Mouse (Mus musculus) adrenal gland, postnatal 10 days (tissue): ENCODE results near the gene Hpcal1. TPM values are rescaled to one million over a fixed set of nuclear protein-coding genes. Genes with fewer than 3 reads are reported as not detected.
"Not testable (repeated sequence)": the region's sequence is repeated elsewhere in the genome, so short reads cannot be mapped to it uniquely, and the experiment has no call there.

Experiments used
- DNase-seq: peaks from one replicate; pipeline ENCODE4 v3.0.0; 2021; ENCODE audit warnings: mixed read lengths
- total RNA-seq, 2 experiments: library from RNA; stranded (reverse); gene quantifications; 2 replicates each; pipeline ENCODE4 v1.2.3; 2021

Hpcal1 gene
- total RNA-seq, 2 experiments from 2014 or later, result 25.4 to 26.2 TPM

- DNase-seq, result no peak
Measured at GRCm38 (mm10) chr12:17789486-17789885, 98.8 kb downstream of the Hpcal1 start.

GRCm38 (mm10) chr12:17791111-17791510, 100.5 kb downstream of the Hpcal1 start:
- DNase-seq, result no peak

- no peak for DNase-seq
Measured at GRCm38 (mm10) chr12:17792756-17793155, 102.1 kb downstream of the Hpcal1 start.

- peak; percentile 77 for DNase-seq
Measured at GRCm38 (mm10) chr12:17795660-17796278, 105.1 kb downstream of the Hpcal1 start.

- not testable (repeated sequence) for DNase-seq
Measured at GRCm38 (mm10) chr12:17798261-17798660, 107.6 kb downstream of the Hpcal1 start.

GRCm38 (mm10) chr12:17808542-17808941, 117.9 kb downstream of the Hpcal1 start:
- peak; percentile 79 for DNase-seq

- not testable (repeated sequence) for DNase-seq
Measured at GRCm38 (mm10) chr12:17835279-17835678, 144.6 kb downstream of the Hpcal1 start.

Other genes starting within 250 kb of the Hpcal1 start
- gene Odc1, start 146.1 kb upstream of the Hpcal1 start, total RNA-seq, result 100 to 1,000 TPM; 149 to 195 TPM